Mouse (Mus musculus): ENCODE measurements around the gene Fermt1. TPM values are rescaled to one million over a fixed set of nuclear protein-coding genes. Genes with fewer than 3 reads are reported as not detected.

Gene Fermt1
- polyA plus RNA-seq, 1 experiment from 2014 or later, result 7.5 TPM

- DNase-seq (ENCODE audit: extremely low spot score, low spot score), result no peak
- Histone ChIP-seq H3K36me3 (replicated peaks) (peaks cover 20% of the 10 kb centered on the region), H3K27me3 (ENCODE audit: poor library complexity, severe bottlenecking) (no peaks in the 10 kb centered on the region), H3K4me3 (no peak overlapping the region), H3K27ac (no peak overlapping the region), H3K9me3 (no peaks in the 10 kb centered on the region), H3K4me1 (no peaks in the 10 kb centered on the region)
- WGBS, result 84% methylated on average over 4 of the region's 4 CpGs
Observed at GRCm38 (mm10) chr2:132870286-132870685, 75.4 kb downstream of the Fermt1 start.

DNA sequence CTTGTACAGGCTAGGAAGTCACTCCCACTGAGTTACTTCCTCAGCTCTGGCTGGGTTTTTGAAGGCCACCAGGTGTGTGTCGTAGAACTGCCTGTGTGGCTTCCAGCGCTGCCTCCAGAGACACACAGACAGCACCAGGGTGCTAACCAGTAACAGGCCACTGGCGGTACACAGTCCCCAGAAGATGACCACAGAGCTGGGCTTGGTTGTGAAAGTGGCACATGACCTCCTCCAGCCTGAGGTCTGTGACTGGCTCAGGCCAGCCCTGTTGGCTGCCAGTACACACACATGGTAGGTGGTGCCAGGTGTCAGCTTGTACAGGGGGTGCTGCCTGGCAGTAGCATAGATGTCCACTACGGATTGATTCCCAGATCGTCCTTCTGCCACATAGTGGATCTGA, 76.0 kb downstream of the Fermt1 start:
- Histone ChIP-seq H3K4me3 (no peak overlapping the region), H3K27me3 (ENCODE audit: poor library complexity, severe bottlenecking) (no peaks in the 10 kb centered on the region), H3K4me1 (no peaks in the 10 kb centered on the region), H3K9me3 (no peaks in the 10 kb centered on the region), H3K36me3 (replicated peaks) (peaks cover 25% of the 10 kb centered on the region), H3K27ac (no peak overlapping the region)
- WGBS, result 88% methylated on average over 5 of the region's 5 CpGs
- DNase-seq (ENCODE audit: extremely low spot score, low spot score), result no peak

DNA sequence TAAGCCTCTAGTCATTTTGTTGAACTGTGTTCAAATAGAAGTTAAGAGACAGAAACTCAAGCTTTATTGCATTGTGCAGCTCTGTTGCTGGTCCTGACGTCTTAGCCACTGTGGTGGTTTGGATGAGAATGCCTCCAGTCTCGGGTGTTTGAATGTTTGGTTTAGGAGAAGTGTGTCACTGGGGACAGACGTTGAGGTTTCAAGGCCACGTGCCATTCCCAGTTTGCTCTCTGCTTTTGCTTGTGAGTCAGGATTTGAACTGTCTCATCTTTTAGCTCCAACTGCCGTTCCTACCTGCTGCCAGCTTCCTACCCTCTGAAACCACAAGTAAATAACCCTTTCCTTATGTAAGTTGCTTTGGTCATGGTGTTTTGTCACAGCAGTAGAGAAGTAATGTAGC, 78.2 kb downstream of the Fermt1 start:
- H3K4me3 ChIP-seq, result no peak overlapping the region
- H3K4me1 ChIP-seq, result no peaks in the 10 kb centered on the region
- no peak for DNase-seq (ENCODE audit: extremely low spot score, low spot score)
- H3K9me3 ChIP-seq, result no peaks in the 10 kb centered on the region
- no peak overlapping the region for H3K27ac ChIP-seq
- peaks cover 31% of the 10 kb centered on the region for H3K36me3 ChIP-seq (replicated peaks)
- no peaks in the 10 kb centered on the region for H3K27me3 ChIP-seq (ENCODE audit: poor library complexity, severe bottlenecking)
- WGBS, result 79% methylated on average over 5 of the region's 5 CpGs

- H3K36me3 ChIP-seq (replicated peaks), result peaks cover 36% of the 10 kb centered on the region
- DNase-seq (ENCODE audit: extremely low spot score, low spot score), result no peak
- WGBS, result 95% methylated on average over 2 of the region's 2 CpGs
Observed at GRCm38 (mm10) chr2:132863325-132863724, 82.4 kb downstream of the Fermt1 start.

DNA sequence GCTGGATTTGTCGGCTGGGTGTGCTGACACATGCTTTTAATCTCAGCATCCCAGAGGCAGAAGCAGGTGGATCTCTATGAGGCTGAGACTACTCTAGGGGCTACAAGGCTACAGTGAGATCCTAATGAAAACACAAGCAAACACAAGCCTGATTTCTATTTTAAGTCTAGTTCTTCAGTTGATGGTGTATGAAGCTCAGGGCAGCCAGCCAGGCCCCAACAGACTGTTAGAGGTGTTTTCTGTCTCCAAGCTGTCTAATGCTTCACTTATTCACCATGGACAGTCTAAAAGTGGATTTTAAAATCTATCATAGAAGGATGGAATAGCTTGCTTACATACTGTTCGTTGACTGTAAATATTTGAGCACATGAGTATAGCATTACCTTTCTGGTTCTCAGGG, 84.2 kb downstream of the Fermt1 start:
- Histone ChIP-seq H3K27me3 (ENCODE audit: poor library complexity, severe bottlenecking) (no peaks in the 10 kb centered on the region), H3K36me3 (replicated peaks) (peaks cover 28% of the 10 kb centered on the region), H3K9me3 (no peaks in the 10 kb centered on the region), H3K4me1 (no peaks in the 10 kb centered on the region), H3K4me3 (no peak overlapping the region), H3K27ac (no peak overlapping the region)
- 92% methylated on average over 2 of the region's 2 CpGs for WGBS
- no peak for DNase-seq (ENCODE audit: extremely low spot score, low spot score)

More at GRCm38 (mm10) chr2:132863325-132863724, 82.4 kb downstream of the Fermt1 start:
- H3K4me1 ChIP-seq, result no peaks in the 10 kb centered on the region
- no peak overlapping the region for H3K4me3 ChIP-seq
- no peaks in the 10 kb centered on the region for H3K9me3 ChIP-seq
- H3K27me3 ChIP-seq (ENCODE audit: poor library complexity, severe bottlenecking), result no peaks in the 10 kb centered on the region
- no peak overlapping the region for H3K27ac ChIP-seq

- Histone ChIP-seq H3K36me3 (replicated peaks) (peaks cover 23% of the 10 kb centered on the region), H3K27me3 (ENCODE audit: poor library complexity, severe bottlenecking) (no peaks in the 10 kb centered on the region), H3K4me3 (no peak overlapping the region), H3K4me1 (no peaks in the 10 kb centered on the region), H3K27ac (no peak overlapping the region), H3K9me3 (no peaks in the 10 kb centered on the region)
- no peak for DNase-seq (ENCODE audit: extremely low spot score, low spot score)
Observed at GRCm38 (mm10) chr2:132860435-132860834, 85.3 kb downstream of the Fermt1 start.

DNA sequence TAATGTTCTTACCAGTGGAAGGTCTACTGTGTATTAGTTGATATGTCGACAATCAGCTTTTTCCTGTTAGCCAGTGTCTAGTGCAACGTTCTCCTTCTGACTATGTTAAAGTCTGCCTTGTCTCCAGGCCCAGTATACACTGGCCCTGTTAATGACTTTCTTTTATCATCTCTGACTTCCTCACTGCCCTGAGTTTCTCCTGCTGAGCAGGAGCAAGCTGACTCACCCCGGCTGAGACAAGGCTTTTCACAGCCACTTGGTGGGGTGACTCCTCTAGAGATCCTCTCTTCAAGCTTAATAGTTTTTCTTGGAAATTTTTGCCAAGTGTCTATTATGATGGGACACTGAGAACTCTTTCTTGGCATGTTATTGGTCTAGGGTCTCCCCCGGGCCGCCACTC, 89.4 kb downstream of the Fermt1 start:
- peaks cover 38% of the 10 kb centered on the region for H3K36me3 ChIP-seq (replicated peaks)
- WGBS, result 80% methylated on average over 5 of the region's 5 CpGs
- no peaks in the 10 kb centered on the region for H3K27me3 ChIP-seq (ENCODE audit: poor library complexity, severe bottlenecking)
- no peak for DNase-seq (ENCODE audit: extremely low spot score, low spot score)
- no peak overlapping the region for H3K4me3 ChIP-seq
- H3K27ac ChIP-seq, result no peak overlapping the region
- no peaks in the 10 kb centered on the region for H3K4me1 ChIP-seq
- no peaks in the 10 kb centered on the region for H3K9me3 ChIP-seq

Other genes starting within 250 kb of the Fermt1 start
- gene Chgb, start 164.6 kb downstream of the Fermt1 start, polyA plus RNA-seq (2016; fragmentation: Nextera tagmentation; extraction: Ambion mirVana), result 0.91 and 1.9 TPM in 2 replicates
- gene Trmt6, start 129.9 kb downstream of the Fermt1 start, polyA plus RNA-seq (2016; fragmentation: Nextera tagmentation; extraction: Ambion mirVana), result 47.2 and 48.4 TPM in 2 replicates
- gene Mcm8, start 129.8 kb downstream of the Fermt1 start, polyA plus RNA-seq (2016; fragmentation: Nextera tagmentation; extraction: Ambion mirVana), result 34.4 and 36.1 TPM in 2 replicates
- 7.1 and 8.3 TPM in 2 replicates for gene Crls1, start 99.2 kb downstream of the Fermt1 start, polyA plus RNA-seq (2016; fragmentation: Nextera tagmentation; extraction: Ambion mirVana)
- gene Lrrn4, start 65.0 kb downstream of the Fermt1 start, polyA plus RNA-seq (2016; fragmentation: Nextera tagmentation; extraction: Ambion mirVana), result 0.62 and 0.70 TPM in 2 replicates